ENCODE assay signal across 13 mouse cellular contexts in genomic region chr4:138344891-138345545, GRCm38 (mm10). TPM values are rescaled to one million over a fixed set of nuclear protein-coding genes. Genes with fewer than 3 reads are reported as not detected.
DNase-seq lines count a peak whose midpoint lies in the region; ATAC-seq and TF ChIP-seq lines count a peak whose summit lies in the region.
"Had no signal": no experiment of that assay in that cellular context is flagged by ENCODE, and none has a peak within 500 bp of the region (broad histone marks: within the 10 kb centered on the region; RNA-seq: fewer than 3 reads in every experiment).

No protein-coding gene starts in this region.

- no peaks in the 10 kb centered on the region for H3K36me3 ChIP-seq in midbrain, postnatal 0 days (ENCODE audit: insufficient read depth, low read length)
- no peaks in the 10 kb centered on the region for H3K36me3 ChIP-seq in midbrain, embryonic 14.5 days (ENCODE audit: control insufficient read depth, insufficient read depth, low read length)
- H3K36me3 ChIP-seq: limb, embryonic 15.5 days; midbrain, embryonic 13.5 days had no signal

- H3K27me3 ChIP-seq in midbrain, postnatal 0 days (ENCODE audit: insufficient read depth, low read length), result no peaks in the 10 kb centered on the region
- no peaks in the 10 kb centered on the region for H3K27me3 ChIP-seq in midbrain, embryonic 14.5 days (ENCODE audit: control insufficient read depth, insufficient read depth, low read length)
- H3K27me3 ChIP-seq: midbrain, embryonic 13.5 days had no signal

- WGBS in midbrain, postnatal 0 days, result 59% methylated on average over 9 of the region's 9 CpGs
- WGBS in midbrain, embryonic 14.5 days, result 76% methylated on average over 9 of the region's 9 CpGs

- H3K27ac ChIP-seq in midbrain, postnatal 0 days (ENCODE audit: low read depth, low read length), result no peak overlapping the region
- no peak overlapping the region for H3K27ac ChIP-seq in midbrain, embryonic 14.5 days (replicated peaks; ENCODE audit: low read depth, low read length)
- H3K27ac ChIP-seq: kidney, postnatal 0 days; limb, embryonic 15.5 days; midbrain, embryonic 13.5 days had no signal

- no peak overlapping the region for H3K9ac ChIP-seq in midbrain, postnatal 0 days (replicated peaks; ENCODE audit: low read length, poor library complexity, severe bottlenecking)
- no peak overlapping the region for H3K9ac ChIP-seq in midbrain, embryonic 14.5 days (replicated peaks; ENCODE audit: low read length)
- H3K9ac ChIP-seq: limb, embryonic 15.5 days; midbrain, embryonic 13.5 days had no signal

- no peak for ATAC-seq in midbrain, postnatal 0 days (ENCODE audit: low FRiP score)
- ATAC-seq in midbrain, embryonic 14.5 days (ENCODE audit: low FRiP score, low TSS enrichment), result no peak
- ATAC-seq: midbrain, embryonic 13.5 days had no signal

- peak; percentile 60 for DNase-seq in cerebellum, adult 9-11 months
- no peak for DNase-seq in cerebellum, adult 11-12 months
- DNase-seq in midbrain, postnatal 0 days (ENCODE audit: low spot score), result peak; percentile 44
- no peak for DNase-seq in midbrain, embryonic 14.5 days
- DNase-seq in heart, postnatal 36 days, result peak; percentile 41 to 43
- DNase-seq in ovary, postnatal 14 days (ENCODE audit: low spot score), result no peak
- no peak for DNase-seq in frontal cortex, postnatal 25 days (ENCODE audit: low spot score in 2 of 2)
- DNase-seq in frontal cortex, postnatal 10 days (ENCODE audit: low spot score in 2 of 2), result no peak
- DNase-seq: gastrocnemius, postnatal 10 days had no signal

- intact Hi-C loops in heart, postnatal 36 days (cut with DNase I), result no loop called here

- TF ChIP-seq CTCF in midbrain, postnatal 0 days (IDR thresholded peaks at IDR 0.05), result no peak

- H3K4me2 ChIP-seq in midbrain, postnatal 0 days (ENCODE audit: low read depth, low read length, poor library complexity, severe bottlenecking), result no peak overlapping the region
- no peak overlapping the region for H3K4me2 ChIP-seq in midbrain, embryonic 14.5 days (ENCODE audit: low read length)
- H3K4me2 ChIP-seq: limb, embryonic 15.5 days; midbrain, embryonic 13.5 days had no signal

- H3K4me1 ChIP-seq in midbrain, postnatal 0 days (ENCODE audit: insufficient read depth, low read length), result no peaks in the 10 kb centered on the region; the same call in 1 of the 2 replicates
- H3K4me1 ChIP-seq in midbrain, embryonic 14.5 days (ENCODE audit: control insufficient read depth, insufficient read depth, low read length), result 0 out of 2 replicates have a peak, but pooled peaks cover 3% of the 10 kb centered on the region
- H3K4me1 ChIP-seq: midbrain, embryonic 13.5 days had no signal

- H3K9me3 ChIP-seq in midbrain, postnatal 0 days (ENCODE audit: low read length), result no peaks in the 10 kb centered on the region
- H3K9me3 ChIP-seq in midbrain, embryonic 14.5 days (ENCODE audit: control insufficient read depth, low read length), result no peaks in the 10 kb centered on the region
- H3K9me3 ChIP-seq: limb, embryonic 15.5 days; midbrain, embryonic 13.5 days had no signal

- H3K4me3 ChIP-seq in midbrain, postnatal 0 days (ENCODE audit: low read depth, low read length), result no peak overlapping the region
- no peak overlapping the region for H3K4me3 ChIP-seq in midbrain, embryonic 14.5 days (replicated peaks; ENCODE audit: low read depth, low read length)
- H3K4me3 ChIP-seq: limb, embryonic 15.5 days; midbrain, embryonic 13.5 days had no signal

RNA-seq across cellular contexts. Expression of gene Pink1, which starts 18.9 kb away (rescaled TPM):
- 255 and 261 TPM in 2 replicates for total RNA-seq in midbrain, postnatal 0 days (2014; rRNA removed)
- 149 and 150 TPM in 2 replicates for polyA plus RNA-seq in midbrain, postnatal 0 days (2015; fragmentation: Nextera tagmentation; extraction: Ambion mirVana)
- polyA plus RNA-seq in midbrain, embryonic 14.5 days (2014; fragmentation: Nextera tagmentation; extraction: Ambion mirVana), result 54.1 and 74.7 TPM in 2 replicates
- total RNA-seq in heart, postnatal 36 days (2021), result 100 to 1,000 TPM; 629 to 755 TPM

RNA-seq across cellular contexts. Expression of gene Cda, which starts 22.8 kb away (rescaled TPM):
- total RNA-seq in midbrain, postnatal 0 days (2014; rRNA removed), result 9.1 and 9.6 TPM in 2 replicates
- 9.2 and 12.2 TPM in 2 replicates for polyA plus RNA-seq in midbrain, postnatal 0 days (2015; fragmentation: Nextera tagmentation; extraction: Ambion mirVana)
- 2.4 and 4.6 TPM in 2 replicates for polyA plus RNA-seq in midbrain, embryonic 14.5 days (2014; fragmentation: Nextera tagmentation; extraction: Ambion mirVana)
- 1 to 10 TPM in 1 of 2 experiments, under 1 TPM in 1; 0.65 to 2.1 TPM for total RNA-seq in heart, postnatal 36 days (2021)

RNA-seq across cellular contexts. Expression of gene Ddost, which starts 40.5 kb away (rescaled TPM):
- total RNA-seq in midbrain, postnatal 0 days (2014; rRNA removed), result 203 and 215 TPM in 2 replicates
- 207 and 220 TPM in 2 replicates for polyA plus RNA-seq in midbrain, postnatal 0 days (2015; fragmentation: Nextera tagmentation; extraction: Ambion mirVana)
- 177 and 184 TPM in 2 replicates for polyA plus RNA-seq in midbrain, embryonic 14.5 days (2014; fragmentation: Nextera tagmentation; extraction: Ambion mirVana)
- 10 to 100 TPM; 63.7 to 64.2 TPM for total RNA-seq in heart, postnatal 36 days (2021)

RNA-seq across cellular contexts. Expression of gene Fam43b, which starts 51.3 kb away (rescaled TPM):
- total RNA-seq in midbrain, postnatal 0 days (2014; rRNA removed), result 18.7 and 24.0 TPM in 2 replicates
- 20.1 and 21.6 TPM in 2 replicates for polyA plus RNA-seq in midbrain, postnatal 0 days (2015; fragmentation: Nextera tagmentation; extraction: Ambion mirVana)
- 5.4 and 6.7 TPM in 2 replicates for polyA plus RNA-seq in midbrain, embryonic 14.5 days (2014; fragmentation: Nextera tagmentation; extraction: Ambion mirVana)
- total RNA-seq in heart, postnatal 36 days (2021), result not detected
- polyA plus RNA-seq: embryonic facial prominence, embryonic 11.5 days had no signal

Comparison
In these comparisons a context has a peak if more than half of its experiments do, and no peak if none do; other contexts are left out.
1. DNase-seq: peak in cerebellum, adult 9-11 months (single experiment), midbrain, postnatal 0 days (single experiment) and heart, postnatal 36 days (2 of 2); none in cerebellum, adult 11-12 months (single experiment), midbrain, embryonic 14.5 days (single experiment), ovary, postnatal 14 days (single experiment), frontal cortex, postnatal 25 days (0 of 2) and frontal cortex, postnatal 10 days (0 of 2).